Mouse (Mus musculus) embryonic facial prominence, embryonic 12.5 days (tissue): ENCODE measurements around the gene Amdhd2. TPM values are rescaled to one million over a fixed set of nuclear protein-coding genes. Genes with fewer than 3 reads are reported as not detected.
A peak's percentile ranks its signal among the peaks of the same experiment; 100 is the strongest.

Source experiments
- ATAC-seq: fragments of 200-750 bp; cut with Nextera tagmentation; 2 replicates; pipeline ENCODE4 v1.8.0; 2017; ENCODE audit not compliant: insufficient number of reproducible peaks, insufficient read depth, low FRiP score, low TSS enrichment
- H3K27ac ChIP-seq: fragments of 300-500 bp; sonication (generic); 2 replicates; pipeline ENCODE4 v1.5.1; 2016; ENCODE audit warnings: mild to moderate bottlenecking
- H3K27me3 ChIP-seq: fragments of 300-500 bp; sonication (generic); 2 replicates; pipeline ENCODE4 v1.6.1; 2016; ENCODE audit warnings: mild to moderate bottlenecking, moderate library complexity
- H3K36me3 ChIP-seq: fragments of 300-500 bp; sonication (generic); 2 replicates; pipeline ENCODE4 v1.6.1; 2016; ENCODE audit warnings: mild to moderate bottlenecking
- H3K4me1 ChIP-seq: fragments of 300-500 bp; sonication (generic); 2 replicates; pipeline ENCODE4 v1.6.1; 2016
- H3K4me2 ChIP-seq: fragments of 300-500 bp; sonication (generic); replicated peaks from 2 replicates; pipeline ENCODE4 v1.6.1; 2016; ENCODE audit warnings: mild to moderate bottlenecking, moderate library complexity
- H3K4me3 ChIP-seq: fragments of 300-500 bp; sonication (generic); 2 replicates; pipeline ENCODE4 v1.5.1; 2016; ENCODE audit warnings: mild to moderate bottlenecking
- H3K9ac ChIP-seq: fragments of 300-500 bp; sonication (generic); 2 replicates; pipeline ENCODE4 v1.6.1; 2016; ENCODE audit warnings: mild to moderate bottlenecking, moderate library complexity
- H3K9me3 ChIP-seq: fragments of 300-500 bp; sonication (generic); 2 replicates; pipeline ENCODE4 v1.6.1; 2016; ENCODE audit warnings: mild to moderate bottlenecking, moderate library complexity
- WGBS: fragments of 180-500 bp; shearing (Covaris S2); methylation state at CpG from one replicate; pipeline ENCODE4 v1.1.7; 2016; 5-methylcytosine and 5-hydroxymethylcytosine counted together
- polyA plus RNA-seq: library from polyadenylated mRNA; unstranded; fragments of >200 nt; fragmentation: Nextera tagmentation; extraction: Ambion mirVana; gene quantifications from 2 replicates; pipeline ENCODE4 v1.2.1, GENCODE M21; 2016

Gene Amdhd2
- polyA plus RNA-seq, 1 experiment from 2014 or later: 40.9 TPM

- no peak for ATAC-seq
- H3K27ac ChIP-seq: peak overlapping the region; percentile 66
- WGBS: 6% methylated on average over 62 of the region's 62 CpGs
- H3K27me3 ChIP-seq: no peaks in the 10 kb centered on the region
- peak overlapping the region; percentile 86 for H3K9ac ChIP-seq
- H3K4me1 ChIP-seq: peaks cover 78% of the 10 kb centered on the region
- no peaks in the 10 kb centered on the region for H3K36me3 ChIP-seq
- H3K4me3 ChIP-seq: peak overlapping the region; percentile 63
- peak overlapping the region; percentile 92 for H3K4me2 ChIP-seq
- H3K9me3 ChIP-seq: no peaks in the 10 kb centered on the region
Measured at GRCm38 (mm10) chr17:24206451-24207351, 43.1 kb upstream of the Amdhd2 start.

- H3K4me1 ChIP-seq: peaks cover 70% of the 10 kb centered on the region
- H3K4me2 ChIP-seq: peak overlapping the region; percentile 92
- H3K36me3 ChIP-seq: no peaks in the 10 kb centered on the region
- ATAC-seq: 0 out of 2 replicates have a peak, but pooled peaks have one; percentile 0
- peak overlapping the region; percentile 86; the same call in 1 of the 2 replicates for H3K9ac ChIP-seq
- 9% methylated on average over 15 of the region's 15 CpGs for WGBS
- no peaks in the 10 kb centered on the region for H3K27me3 ChIP-seq
- H3K4me3 ChIP-seq: peak overlapping the region; percentile 63
- H3K27ac ChIP-seq: peak overlapping the region; percentile 66
- H3K9me3 ChIP-seq: no peaks in the 10 kb centered on the region
Measured at GRCm38 (mm10) chr17:24205908-24206361, 42.4 kb upstream of the Amdhd2 start.

DNA sequence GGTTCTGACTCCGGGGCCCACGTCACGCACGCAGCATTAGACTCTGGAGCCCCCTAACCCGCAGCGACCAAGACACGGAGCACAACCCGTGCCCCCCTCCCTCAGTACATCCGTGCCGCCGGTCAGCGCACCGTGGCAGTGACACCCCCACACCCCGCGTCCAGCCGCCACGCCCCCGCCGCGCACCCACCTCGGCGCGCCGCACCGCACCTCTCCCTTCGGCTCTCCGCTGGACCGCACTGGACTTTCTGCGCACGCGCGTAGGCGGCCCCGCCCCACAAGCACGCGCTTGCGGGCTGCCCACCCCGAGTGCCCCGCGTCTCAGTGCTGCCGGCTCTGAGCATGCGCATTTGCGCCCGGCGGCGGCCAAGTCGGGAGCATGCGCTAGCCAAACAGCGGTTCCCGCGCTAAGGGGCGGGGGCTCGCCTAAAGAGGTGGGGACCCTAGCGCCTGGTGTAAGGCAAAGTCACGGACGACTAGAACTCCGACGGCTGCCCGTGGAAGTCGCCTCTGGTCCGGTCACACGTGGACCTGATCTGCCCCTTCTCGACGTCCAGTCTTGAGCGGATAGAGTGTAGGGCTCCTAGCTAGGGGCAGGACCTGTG lies 41.8 kb upstream of the Amdhd2 start, which contains the start of gene Tbc1d24:
TSS of gene Tbc1d24 (minus strand) at position 279 of the 605 bp plus-strand sequence.
- H3K4me2 ChIP-seq: peak within 1 kb of the TSS; percentile 92
- H3K4me3 ChIP-seq: peak within 1 kb of the TSS; percentile 63
- ATAC-seq: peak; percentile 65
- H3K36me3 ChIP-seq: no peaks in the 10 kb centered on the region
- under 1% methylated on average over 65 of the region's 65 CpGs for whole genome bisulfite sequencing
- H3K27ac ChIP-seq: peak within 1 kb of the TSS; percentile 66
- peaks cover 64% of the 10 kb centered on the region for H3K4me1 ChIP-seq
- H3K9me3 ChIP-seq: no peaks in the 10 kb centered on the region
- H3K9ac ChIP-seq: peak within 1 kb of the TSS; percentile 86
- no peaks in the 10 kb centered on the region for H3K27me3 ChIP-seq

DNA sequence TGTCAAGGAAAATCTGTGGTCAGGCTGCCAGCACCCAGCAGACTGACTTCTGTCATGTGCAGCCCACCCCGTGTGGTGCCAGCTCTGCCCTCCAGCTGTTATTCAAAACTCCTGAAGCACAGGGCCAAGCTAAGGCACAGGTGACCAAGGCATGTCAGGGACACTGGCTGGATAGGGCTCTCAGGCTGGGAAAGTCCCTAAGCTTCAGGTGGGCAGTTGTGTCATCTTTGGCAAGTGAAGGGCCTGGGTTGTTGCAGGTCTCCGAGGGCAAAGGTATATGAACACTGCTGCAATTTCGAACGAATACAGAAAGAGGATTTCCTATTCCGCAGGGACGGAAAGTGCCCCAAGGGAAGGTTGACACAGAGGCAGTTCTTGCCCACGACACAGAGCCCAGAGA lies 41.3 kb upstream of the Amdhd2 start:
- peaks cover 59% of the 10 kb centered on the region for H3K4me1 ChIP-seq
- peak overlapping the region; percentile 86 for H3K9ac ChIP-seq
- H3K4me3 ChIP-seq: peak overlapping the region; percentile 63
- H3K36me3 ChIP-seq: no peaks in the 10 kb centered on the region
- peak overlapping the region; percentile 92 for H3K4me2 ChIP-seq
- 5% methylated on average over 7 of the region's 7 CpGs for WGBS
- no peak for ATAC-seq
- no peaks in the 10 kb centered on the region for H3K9me3 ChIP-seq
- H3K27me3 ChIP-seq: no peaks in the 10 kb centered on the region
- no peak overlapping the region for H3K27ac ChIP-seq

- no peaks in the 10 kb centered on the region for H3K36me3 ChIP-seq
- 75% methylated on average over 3 of the region's 3 CpGs for WGBS
- no peak overlapping the region for H3K27ac ChIP-seq
- no peaks in the 10 kb centered on the region for H3K9me3 ChIP-seq
- peak overlapping the region; percentile 92 for H3K4me2 ChIP-seq
- peak overlapping the region; percentile 13; the same call in 1 of the 2 replicates for H3K9ac ChIP-seq
- ATAC-seq: no peak
- peak overlapping the region; percentile 63 for H3K4me3 ChIP-seq
- peaks cover 51% of the 10 kb centered on the region for H3K4me1 ChIP-seq
- no peaks in the 10 kb centered on the region for H3K27me3 ChIP-seq
Measured at GRCm38 (mm10) chr17:24203611-24204534, 40.3 kb upstream of the Amdhd2 start.

GRCm38 (mm10) chr17:24203068-24203467 lies 39.5 kb upstream of the Amdhd2 start:
- H3K9ac ChIP-seq: no peak overlapping the region
- ATAC-seq: no peak
- H3K4me1 ChIP-seq: peaks cover 43% of the 10 kb centered on the region
- no peak overlapping the region for H3K27ac ChIP-seq
- 52% methylated on average over 4 of the region's 4 CpGs for WGBS
- no peak overlapping the region for H3K4me2 ChIP-seq
- H3K36me3 ChIP-seq: no peaks in the 10 kb centered on the region
- no peaks in the 10 kb centered on the region for H3K27me3 ChIP-seq
- H3K4me3 ChIP-seq: no peak overlapping the region
- H3K9me3 ChIP-seq: no peaks in the 10 kb centered on the region

- H3K9me3 ChIP-seq: no peaks in the 10 kb centered on the region
- H3K4me3 ChIP-seq: no peak overlapping the region
- no peaks in the 10 kb centered on the region for H3K36me3 ChIP-seq
- no peak for ATAC-seq
- peaks cover 23% of the 10 kb centered on the region for H3K4me1 ChIP-seq
- H3K27ac ChIP-seq: no peak overlapping the region
- no peaks in the 10 kb centered on the region for H3K27me3 ChIP-seq
- no peak overlapping the region for H3K4me2 ChIP-seq
- 86% methylated on average over 4 of the region's 4 CpGs for WGBS
- H3K9ac ChIP-seq: no peak overlapping the region
Measured at GRCm38 (mm10) chr17:24201092-24201491, 37.5 kb upstream of the Amdhd2 start.

GRCm38 (mm10) chr17:24199741-24200140 lies 36.2 kb upstream of the Amdhd2 start:
- WGBS: 69% methylated on average over 4 of the region's 4 CpGs
- no peak for ATAC-seq

DNA sequence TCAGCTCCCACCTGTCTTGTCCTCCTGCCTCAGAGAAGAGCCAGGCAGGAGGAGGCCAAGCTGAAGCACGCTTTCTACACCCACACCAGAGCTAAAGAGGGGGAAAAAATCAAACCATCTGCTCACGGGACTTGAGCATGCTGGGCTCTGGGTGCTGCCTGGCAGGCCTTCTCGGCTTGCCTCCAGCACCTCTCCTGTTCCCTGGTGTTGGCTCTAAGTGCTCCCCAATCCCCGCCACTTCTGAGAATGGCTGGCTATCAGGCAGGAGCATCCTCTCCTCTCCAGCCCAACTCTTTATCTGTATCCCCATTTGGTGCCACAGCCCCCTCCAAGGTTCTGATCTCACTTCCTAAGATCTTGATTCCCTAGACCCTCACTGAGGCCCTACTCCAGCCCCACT lies 35.7 kb upstream of the Amdhd2 start:
- Histone ChIP-seq H3K27me3 (no peaks in the 10 kb centered on the region), H3K9ac (no peak overlapping the region), H3K4me1 (peaks cover 15% of the 10 kb centered on the region), H3K36me3 (no peaks in the 10 kb centered on the region), H3K4me3 (no peak overlapping the region), H3K9me3 (no peaks in the 10 kb centered on the region), H3K27ac (no peak overlapping the region), H3K4me2 (no peak overlapping the region)
- ATAC-seq: no peak
- 77% methylated on average over 4 of the region's 4 CpGs for WGBS

More at GRCm38 (mm10) chr17:24199741-24200140, 36.2 kb upstream of the Amdhd2 start:
- Histone ChIP-seq H3K36me3 (no peaks in the 10 kb centered on the region), H3K27me3 (no peaks in the 10 kb centered on the region), H3K4me2 (no peak overlapping the region), H3K27ac (no peak overlapping the region), H3K4me1 (peaks cover 17% of the 10 kb centered on the region), H3K9ac (no peak overlapping the region), H3K4me3 (no peak overlapping the region), H3K9me3 (no peaks in the 10 kb centered on the region)

DNA sequence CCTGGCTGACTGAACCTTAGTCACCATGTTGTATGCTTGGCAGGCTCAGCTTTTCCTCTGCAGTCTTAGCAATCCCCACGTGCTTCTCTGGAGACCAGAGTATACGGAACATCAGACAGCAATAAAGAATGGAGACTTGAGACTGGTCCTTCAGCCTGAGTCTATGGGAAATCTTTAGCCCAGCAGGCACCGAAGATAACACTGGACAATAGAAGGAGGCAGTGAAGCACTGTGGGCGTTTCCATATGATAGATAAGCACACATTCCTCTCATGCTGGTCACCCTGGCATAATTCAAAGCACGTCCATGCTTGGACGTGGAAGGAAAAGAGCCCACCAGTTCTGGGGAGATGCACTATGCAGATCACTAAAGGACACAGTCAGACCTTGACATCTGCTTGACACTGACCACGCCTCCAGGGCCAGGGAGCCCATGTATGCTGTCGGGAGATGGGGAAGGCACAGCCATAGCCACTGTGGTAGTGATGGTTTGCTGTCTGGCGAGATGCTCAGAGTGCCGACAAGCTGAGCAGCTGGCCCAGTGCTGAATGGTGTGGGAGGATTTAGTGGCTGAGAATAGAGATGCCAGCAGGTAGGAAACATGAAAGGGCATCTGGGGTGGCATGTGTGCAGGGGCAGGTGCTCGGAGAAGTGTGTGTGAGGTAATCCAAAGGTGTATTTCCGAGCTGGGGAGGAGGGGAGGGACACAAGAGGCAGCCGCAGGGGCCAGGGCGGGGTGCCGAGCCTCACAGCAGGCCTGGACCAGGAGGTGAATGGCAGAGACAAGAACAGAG lies 33.7 kb upstream of the Amdhd2 start:
- H3K4me2 ChIP-seq: no peak overlapping the region

More for the DNA sequence above, 33.7 kb upstream of the Amdhd2 start:
- H3K9ac ChIP-seq: no peak overlapping the region
- H3K9me3 ChIP-seq: no peaks in the 10 kb centered on the region
- H3K27me3 ChIP-seq: no peaks in the 10 kb centered on the region
- no peak for ATAC-seq
- no peak overlapping the region for H3K4me3 ChIP-seq
- no peak overlapping the region for H3K27ac ChIP-seq
- H3K36me3 ChIP-seq: no peaks in the 10 kb centered on the region
- H3K4me1 ChIP-seq: peaks cover 7% of the 10 kb centered on the region
- WGBS: 73% methylated on average over 15 of the region's 15 CpGs
